22 mouse cellular contexts compared by ENCODE assay signal in the genomic region with DNA sequence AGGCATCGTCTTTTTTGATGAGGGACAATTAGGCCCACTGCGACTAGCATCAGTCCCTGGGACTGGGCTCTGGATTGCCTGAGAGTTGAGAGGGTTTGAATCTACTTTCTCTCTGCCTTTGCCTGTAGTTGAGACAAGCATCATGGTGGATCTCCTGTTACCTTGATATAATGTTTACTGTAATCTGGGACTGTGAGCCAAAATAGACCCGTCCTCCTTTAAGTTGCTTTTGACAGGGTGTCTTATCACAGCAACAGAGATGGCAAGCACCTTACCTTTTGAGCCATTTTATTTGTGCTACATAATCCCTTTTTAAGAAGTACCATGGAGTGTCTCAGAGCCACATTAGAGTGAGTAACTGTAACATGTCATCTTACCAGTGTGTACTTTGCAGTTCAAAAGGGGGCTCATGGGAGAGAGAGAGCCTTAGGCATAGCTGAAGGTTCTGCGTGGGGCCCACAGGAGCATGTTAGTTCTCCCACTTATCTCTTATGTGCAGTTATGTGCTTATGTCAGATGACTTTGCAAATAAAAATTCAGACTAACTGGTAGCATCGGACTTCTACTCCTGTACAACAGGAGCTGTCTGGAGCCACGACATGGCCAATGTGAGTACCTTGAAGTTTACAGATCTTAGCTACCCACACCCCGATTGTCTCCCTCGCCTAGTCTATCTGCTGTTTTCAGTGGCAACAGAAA.
DNase-seq lines count a peak whose midpoint lies in the region; ATAC-seq lines count a peak whose summit lies in the region.
"Had no signal": no experiment of that assay in that cellular context is flagged by ENCODE, and none has a peak within 500 bp of the region (broad histone marks: within the 10 kb centered on the region; RNA-seq: fewer than 3 reads in every experiment).

No protein-coding gene starts in this region.

- no peaks in the 10 kb centered on the region for H3K4me1 ChIP-seq in midbrain, embryonic 11.5 days (ENCODE audit: control insufficient read depth, insufficient read depth, low read length)
- peaks cover 7% of the 10 kb centered on the region; the same call in 1 of the 2 replicates for H3K4me1 ChIP-seq in midbrain, embryonic 16.5 days (ENCODE audit: control insufficient read depth, insufficient read depth, low read length)
- H3K4me1 ChIP-seq in liver, embryonic 13.5 days (replicated peaks) = peaks cover 88% of the 10 kb centered on the region
- no peaks in the 10 kb centered on the region for H3K4me1 ChIP-seq in stomach, embryonic 15.5 days
- H3K4me1 ChIP-seq: neural tube, embryonic 13.5 days had no signal

- DNase-seq in midbrain, embryonic 11.5 days (ENCODE audit: low spot score, missing footprints) = peak; percentile 69
- DNase-seq in liver, embryonic 13.5 days = peak; percentile 68
- DNase-seq in left cerebral cortex, postnatal 14 days (ENCODE audit: low spot score in 2 of 2) = no peak
- DNase-seq in layer of hippocampus, adult 11-12 months (ENCODE audit: low spot score) = no peak
- no peak for DNase-seq in kidney, postnatal 25 days
- DNase-seq: B cell, adult 2 months; cerebellum, adult 11 months; cerebellum, postnatal 10 days; gastrocnemius, adult 2 months; kidney, adult 8-10 months; kidney, postnatal 36 days; spleen, adult 18-20 months; thymus, postnatal 14 days had no signal

- H3K9me3 ChIP-seq in midbrain, embryonic 11.5 days (ENCODE audit: control insufficient read depth, low read length) = no peaks in the 10 kb centered on the region
- no peaks in the 10 kb centered on the region for H3K9me3 ChIP-seq in midbrain, embryonic 16.5 days (replicated peaks; ENCODE audit: control insufficient read depth, low read length, poor library complexity, severe bottlenecking)
- no peaks in the 10 kb centered on the region for H3K9me3 ChIP-seq in liver, embryonic 13.5 days (replicated peaks)
- H3K9me3 ChIP-seq in stomach, embryonic 15.5 days = no peaks in the 10 kb centered on the region
- H3K9me3 ChIP-seq: heart, embryonic 15.5 days; limb, embryonic 13.5 days; lung, embryonic 15.5 days; midbrain, embryonic 13.5 days; neural tube, embryonic 13.5 days had no signal

- H3K27ac ChIP-seq in midbrain, embryonic 11.5 days (ENCODE audit: low read depth, low read length) = no peak overlapping the region
- H3K27ac ChIP-seq in midbrain, embryonic 16.5 days (ENCODE audit: low read length) = no peak overlapping the region
- peak overlapping the region; percentile 94 for H3K27ac ChIP-seq in liver, embryonic 13.5 days
- no peak overlapping the region for H3K27ac ChIP-seq in stomach, embryonic 15.5 days
- H3K27ac ChIP-seq: gastrocnemius, adult 2 months; heart, embryonic 15.5 days; limb, embryonic 13.5 days; lung, embryonic 15.5 days; macrophage; midbrain, embryonic 13.5 days; neural tube, embryonic 13.5 days had no signal

- intact Hi-C loops in left cerebral cortex, postnatal 14 days (cut with DNase I) = no loop called here

- WGBS in midbrain, embryonic 11.5 days = 95% methylated on average over 8 of the region's 8 CpGs
- 91% methylated on average over 8 of the region's 8 CpGs for WGBS in midbrain, embryonic 16.5 days
- WGBS in liver, embryonic 13.5 days (ENCODE audit: insufficient replicate concordance) = 37% methylated on average over 8 of the region's 8 CpGs
- WGBS in stomach, embryonic 15.5 days = 85% methylated on average over 8 of the region's 8 CpGs

- ATAC-seq in midbrain, embryonic 11.5 days (ENCODE audit: low FRiP score) = no peak
- ATAC-seq in midbrain, embryonic 16.5 days = no peak
- ATAC-seq in erythroblast, adult 5-6 weeks (replicated peaks; ENCODE audit: low FRiP score, poor library complexity, severe bottlenecking) = peak; percentile 86
- ATAC-seq in liver, embryonic 13.5 days (ENCODE audit: low read depth) = peak; percentile 94
- peak; percentile 86 for ATAC-seq in stomach, embryonic 15.5 days (ENCODE audit: insufficient read depth, low FRiP score, low read depth)
- ATAC-seq: midbrain, embryonic 13.5 days had no signal

- no peaks in the 10 kb centered on the region for H3K27me3 ChIP-seq in midbrain, embryonic 11.5 days (ENCODE audit: control insufficient read depth, insufficient read depth, low read length)
- no peaks in the 10 kb centered on the region for H3K27me3 ChIP-seq in midbrain, embryonic 16.5 days (ENCODE audit: control insufficient read depth, insufficient read depth, low read depth, low read length)
- no peaks in the 10 kb centered on the region for H3K27me3 ChIP-seq in liver, embryonic 13.5 days
- H3K27me3 ChIP-seq in stomach, embryonic 15.5 days (replicated peaks) = no peaks in the 10 kb centered on the region
- H3K27me3 ChIP-seq: heart, embryonic 15.5 days; limb, embryonic 13.5 days; lung, embryonic 15.5 days; midbrain, embryonic 13.5 days; neural tube, embryonic 13.5 days had no signal

- H3K9ac ChIP-seq in midbrain, embryonic 11.5 days (ENCODE audit: low read length) = no peak overlapping the region
- no peak overlapping the region for H3K9ac ChIP-seq in midbrain, embryonic 16.5 days (ENCODE audit: low read depth, low read length)
- peak overlapping the region; percentile 66 for H3K9ac ChIP-seq in liver, embryonic 13.5 days
- H3K9ac ChIP-seq in stomach, embryonic 15.5 days = no peak overlapping the region
- H3K9ac ChIP-seq: heart, embryonic 15.5 days; limb, embryonic 13.5 days; lung, embryonic 15.5 days; midbrain, embryonic 13.5 days; neural tube, embryonic 13.5 days had no signal

- H3K4me3 ChIP-seq in midbrain, embryonic 11.5 days (ENCODE audit: low read depth, low read length) = no peak overlapping the region
- H3K4me3 ChIP-seq in midbrain, embryonic 16.5 days (ENCODE audit: low read depth, low read length) = no peak overlapping the region
- H3K4me3 ChIP-seq in liver, embryonic 13.5 days (replicated peaks) = peak overlapping the region; percentile 24
- H3K4me3 ChIP-seq in stomach, embryonic 15.5 days (replicated peaks) = no peak overlapping the region
- H3K4me3 ChIP-seq: gastrocnemius, adult 2 months; heart, embryonic 15.5 days; limb, embryonic 13.5 days; lung, embryonic 15.5 days; midbrain, embryonic 13.5 days; neural tube, embryonic 13.5 days had no signal

- no peak overlapping the region for H3K4me2 ChIP-seq in midbrain, embryonic 11.5 days
- no peak overlapping the region for H3K4me2 ChIP-seq in midbrain, embryonic 16.5 days (ENCODE audit: low read length)
- H3K4me2 ChIP-seq in liver, embryonic 13.5 days = peak overlapping the region; percentile 58
- H3K4me2 ChIP-seq in stomach, embryonic 15.5 days = no peak overlapping the region
- H3K4me2 ChIP-seq: heart, embryonic 15.5 days; limb, embryonic 13.5 days; lung, embryonic 15.5 days; midbrain, embryonic 13.5 days; neural tube, embryonic 13.5 days had no signal

- no peaks in the 10 kb centered on the region for H3K36me3 ChIP-seq in midbrain, embryonic 11.5 days (ENCODE audit: control insufficient read depth, insufficient read depth, low read length)
- H3K36me3 ChIP-seq in midbrain, embryonic 16.5 days (ENCODE audit: control insufficient read depth, insufficient read depth, low read length) = no peaks in the 10 kb centered on the region
- H3K36me3 ChIP-seq in liver, embryonic 13.5 days = no peaks in the 10 kb centered on the region; the same call in 1 of the 2 replicates
- H3K36me3 ChIP-seq in stomach, embryonic 15.5 days = no peaks in the 10 kb centered on the region
- H3K36me3 ChIP-seq: heart, embryonic 15.5 days; limb, embryonic 13.5 days; lung, embryonic 15.5 days; midbrain, embryonic 13.5 days; neural tube, embryonic 13.5 days had no signal

Comparison
In these comparisons a context has a peak if more than half of its experiments do, and no peak if none do; other contexts are left out.
1. ATAC-seq: peak in erythroblast, adult 5-6 weeks (single experiment), liver, embryonic 13.5 days (single experiment) and stomach, embryonic 15.5 days (single experiment); none in midbrain, embryonic 11.5 days (single experiment) and midbrain, embryonic 16.5 days (single experiment).
2. DNase-seq: peak in midbrain, embryonic 11.5 days (single experiment) and liver, embryonic 13.5 days (single experiment); none in left cerebral cortex, postnatal 14 days (0 of 2), layer of hippocampus, adult 11-12 months (single experiment) and kidney, postnatal 25 days (0 of 2).